Mouse (Mus musculus): Measurements from ENCODE around the gene Dnajc13.

DNA sequence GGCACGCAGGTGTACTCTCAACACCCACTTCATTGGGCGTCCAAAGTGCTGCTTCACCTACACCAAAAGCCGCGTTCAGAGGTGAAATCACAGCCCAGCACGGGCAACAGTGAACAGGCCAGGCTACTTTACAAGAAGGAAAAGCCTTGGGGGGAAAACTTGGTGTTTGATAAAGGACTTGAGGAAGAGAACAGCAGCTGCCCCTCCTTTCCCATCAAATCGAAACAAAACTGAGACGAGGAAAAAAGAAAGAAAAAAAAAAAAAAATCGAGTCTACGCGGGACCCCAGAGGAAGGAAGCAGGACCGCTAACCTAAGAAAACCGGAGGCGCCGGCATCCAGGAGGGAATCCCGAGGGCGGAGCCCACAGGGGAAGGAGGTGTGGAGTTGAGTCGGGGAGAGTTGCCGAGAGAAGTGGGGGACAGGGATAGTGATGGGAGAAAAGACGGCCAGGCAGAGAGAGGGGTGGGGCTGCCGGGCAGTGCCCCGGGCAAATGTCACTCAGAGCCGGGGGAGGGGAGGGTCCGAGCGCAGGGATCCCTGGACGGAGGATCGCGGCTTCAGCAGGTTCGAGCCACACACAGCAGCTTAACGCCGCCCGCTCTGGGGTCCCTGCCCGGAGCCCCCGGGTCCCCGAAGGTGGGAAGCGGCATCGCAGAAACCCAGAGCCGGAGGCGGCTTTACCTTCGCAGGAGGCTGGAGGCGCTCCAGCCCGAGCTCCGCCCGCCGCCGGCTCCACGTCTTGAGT is 541 bp downstream of the Dnajc13 start:
- TF ChIP-seq EP300 (IDR thresholded peaks at IDR 0.05; ENCODE audit: low read depth) (no peak), CTCF (IDR thresholded peaks at IDR 0.05; ENCODE audit: low read depth) (no peak)

All from liver, embryonic 14.5 days (tissue).